ENCODE assay signal across 8 mouse cellular contexts in genomic region chr2:164070142-164070764, GRCm38 (mm10). TPM values are rescaled to one million over a fixed set of nuclear protein-coding genes. Genes with fewer than 3 reads are reported as not detected.
DNase-seq lines count a peak whose midpoint lies in the region; ATAC-seq and TF ChIP-seq lines count a peak whose summit lies in the region.

Gene Stk4, plus strand, starts transcription at chr2:164070322.

- peak within 1 kb of the TSS; percentile 62 for H3K4me3 ChIP-seq in cortical plate, adult 2 months (ENCODE audit: insufficient read depth, low read length)
- peak within 1 kb of the TSS; percentile 90 to 97 for H3K4me3 ChIP-seq in heart, embryonic 14.5 days (ENCODE audit: control insufficient read depth in 1 of 2, insufficient read depth in 1 of 2, low read depth in 1 of 2, low read length in 2 of 2)
- H3K4me3 ChIP-seq in midbrain, embryonic 10.5 days, result peak within 1 kb of the TSS; percentile 98

- TF ChIP-seq POLR2A in cortical plate, adult 2 months (IDR thresholded peaks at IDR 0.05; ENCODE audit: extremely low read depth, insufficient read depth, low read length), result no peak

- no peaks in the 10 kb centered on the region for H3K27me3 ChIP-seq in heart, embryonic 14.5 days (ENCODE audit: control insufficient read depth, insufficient read depth, low read length)
- no peaks in the 10 kb centered on the region for H3K27me3 ChIP-seq in midbrain, embryonic 10.5 days (ENCODE audit: low read depth, poor library complexity, severe bottlenecking)

- H3K9ac ChIP-seq in heart, embryonic 14.5 days (ENCODE audit: low read length), result peak within 1 kb of the TSS; percentile 91

- H3K4me1 ChIP-seq in cortical plate, adult 2 months (ENCODE audit: control insufficient read depth, insufficient read depth, low read length), result peaks cover 2% of the 10 kb centered on the region
- H3K4me1 ChIP-seq in heart, embryonic 14.5 days (ENCODE audit: control insufficient read depth in 2 of 2, insufficient read depth in 2 of 2, low read length in 2 of 2), result peaks cover 6 to 21% of the 10 kb centered on the region in 2 experiments
- peaks cover 30% of the 10 kb centered on the region for H3K4me1 ChIP-seq in midbrain, embryonic 10.5 days

- H3K4me2 ChIP-seq in heart, embryonic 14.5 days (ENCODE audit: low read length), result peak within 1 kb of the TSS; percentile 93

- WGBS in heart, embryonic 14.5 days, result under 1% methylated on average over 45 of the region's 45 CpGs
- WGBS in midbrain, embryonic 10.5 days, result under 1% methylated on average over 45 of the region's 45 CpGs

- peak within 1 kb of the TSS; percentile 69 for H3K27ac ChIP-seq in cortical plate, adult 2 months (ENCODE audit: insufficient read depth, low read length)
- H3K27ac ChIP-seq in heart, embryonic 14.5 days (replicated peaks in 1 of 2; ENCODE audit: control insufficient read depth in 1 of 2, insufficient read depth in 1 of 2, low read depth in 2 of 2, low read length in 2 of 2), result peak within 1 kb of the TSS; percentile 69 to 73
- H3K27ac ChIP-seq in midbrain, embryonic 10.5 days (replicated peaks), result peak within 1 kb of the TSS; percentile 93

- peaks cover 22% of the 10 kb centered on the region for H3K36me3 ChIP-seq in heart, embryonic 14.5 days (ENCODE audit: control insufficient read depth, insufficient read depth, low read length)
- peaks cover 24% of the 10 kb centered on the region for H3K36me3 ChIP-seq in midbrain, embryonic 10.5 days

- no peak for DNase-seq in gastrocnemius, postnatal 10 days
- DNase-seq in gastrocnemius, postnatal 25 days, result no peak
- no peak for DNase-seq in layer of hippocampus, postnatal 25 days (ENCODE audit: extremely low spot score in 1 of 2, low spot score in 1 of 2)
- no peak for DNase-seq in midbrain, embryonic 10.5 days (ENCODE audit: low spot score)
- no peak for DNase-seq in cerebellum, adult 8-10 months

- no peaks in the 10 kb centered on the region for H3K9me3 ChIP-seq in heart, embryonic 14.5 days (ENCODE audit: control insufficient read depth, low read length)
- H3K9me3 ChIP-seq in midbrain, embryonic 10.5 days (replicated peaks), result no peaks in the 10 kb centered on the region

- peak; percentile 16 for ATAC-seq in CD4-positive, CD25-positive, alpha-beta regulatory T cell, adult 4 months
- peak; percentile 44; the same call in 1 of the 2 replicates for ATAC-seq in heart, embryonic 14.5 days (ENCODE audit: insufficient number of reproducible peaks, insufficient read depth, low FRiP score, low read depth)

- TF ChIP-seq CTCF in cortical plate, adult 2 months (IDR thresholded peaks at IDR 0.05; ENCODE audit: extremely low read depth, insufficient read depth, low read length), result no peak

RNA-seq across cellular contexts. Expression of gene Stk4, which starts in this region (rescaled TPM):
- total RNA-seq in gastrocnemius, postnatal 10 days (2021), result 10 to 100 TPM; 13.7 to 15.1 TPM
- total RNA-seq in gastrocnemius, postnatal 25 days (2021), result 1 to 10 TPM; 7.7 to 8.8 TPM
- polyA plus RNA-seq in CD4-positive, CD25-positive, alpha-beta regulatory T cell, adult 4 months (2017; shearing (Covaris generic)), result 100 to 1,000 TPM; 158 to 175 TPM
- 20.3 and 20.9 TPM in 2 replicates for polyA plus RNA-seq in cortical plate, adult 2 months (2012; rRNA removed)
- 14.9 and 19.5 TPM in 2 replicates for polyA plus RNA-seq in heart, embryonic 14.5 days (2014; fragmentation: Nextera tagmentation; extraction: Ambion mirVana)
- total RNA-seq in layer of hippocampus, postnatal 25 days (2021), result 10 to 100 TPM; 47.8 to 48.6 TPM
- polyA plus RNA-seq in midbrain, embryonic 10.5 days (2016; fragmentation: Nextera tagmentation; extraction: Ambion mirVana), result 33.9 and 34.7 TPM in 2 replicates
